Mouse (Mus musculus) small intestine, adult 2 months (tissue): ENCODE results near the gene Fank1. TPM values are rescaled to one million over a fixed set of nuclear protein-coding genes. Genes with fewer than 3 reads are reported as not detected.

Source experiments
- H3K27ac ChIP-seq: fragments of 200-500 bp; 2 replicates; pipeline ENCODE4 v1.5.1; 2012; ENCODE audit warnings: low read depth, low read length, control low read depth, inconsistent platforms; ENCODE audit not compliant: insufficient read depth
- H3K27me3 ChIP-seq: fragments of 200-500 bp; 2 replicates; pipeline ENCODE4 v1.6.1; 2012; ENCODE audit warnings: mild to moderate bottlenecking, moderate library complexity, low read length, inconsistent platforms; ENCODE audit not compliant: control insufficient read depth, insufficient read depth
- H3K36me3 ChIP-seq: fragments of 200-500 bp; 2 replicates; pipeline ENCODE4 v1.6.1; 2012; ENCODE audit warnings: mild to moderate bottlenecking, low read length, control low read depth, inconsistent platforms; ENCODE audit not compliant: control insufficient read depth, insufficient read depth
- H3K4me1 ChIP-seq: fragments of 200-500 bp; 2 replicates; pipeline ENCODE4 v1.6.1; 2012; ENCODE audit warnings: low read length, inconsistent platforms, mixed read lengths; ENCODE audit not compliant: control insufficient read depth, insufficient read depth, insufficient read length
- H3K4me3 ChIP-seq: fragments of 200-500 bp; 2 replicates; pipeline ENCODE4 v1.5.1; 2012; ENCODE audit warnings: low read depth, mild to moderate bottlenecking, control low read depth, inconsistent platforms, low read length, moderate library complexity
- CTCF ChIP-seq: fragments of 200-500 bp; IDR thresholded peaks from 2 replicates; pipeline ENCODE4 v1.5.1; 2012; ENCODE audit warnings: low read depth, mild to moderate bottlenecking, control low read depth, inconsistent platforms, low read length, moderate library complexity, mixed read lengths; ENCODE audit not compliant: insufficient replicate concordance, insufficient read length; ENCODE audit errors: extremely low read depth
- POLR2A ChIP-seq: fragments of 200-500 bp; IDR thresholded peaks from 2 replicates; pipeline ENCODE4 v1.6.1; 2012; ENCODE audit warnings: low read depth, mild to moderate bottlenecking, control low read depth, inconsistent platforms, low read length, moderate library complexity
- WGBS: fragments of 180-500 bp; shearing (Covaris S2); methylation state at CpG from one replicate; pipeline ENCODE4 v1.1.7; 2018; 5-methylcytosine and 5-hydroxymethylcytosine counted together
- polyA plus RNA-seq: library from polyadenylated mRNA; depleted of rRNA; stranded (reverse); fragments of >200 nt; gene quantifications from 2 replicates; pipeline ENCODE4 v1.2.3, GENCODE M21; 2012; rRNA removed

The Fank1 gene
- 0.18 TPM in 1 of 2 replicates, not detected in the other for polyA plus RNA-seq

DNA sequence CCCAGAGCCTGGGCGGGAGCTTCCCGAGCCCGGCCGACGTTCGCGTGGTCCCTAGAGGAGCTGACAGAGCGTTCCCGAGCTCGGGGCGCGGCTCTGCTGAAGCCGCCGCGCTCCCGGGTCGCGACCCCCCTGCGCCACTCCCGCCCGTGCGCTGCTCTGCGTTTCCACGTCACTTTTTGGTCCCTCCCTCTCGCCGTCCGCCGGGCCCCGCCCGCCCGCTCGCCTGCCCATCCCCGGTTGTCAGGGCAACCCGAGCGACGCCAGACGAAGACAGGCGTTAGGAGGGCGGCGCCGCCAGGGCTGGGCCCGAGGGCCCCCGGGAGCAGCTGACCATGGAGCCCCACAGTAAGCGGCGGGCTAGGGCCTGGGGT, at the start of gene Fank1:
Gene Fank1 (plus strand): TSS at position 236 of the 371 bp plus-strand sequence.
- Histone ChIP-seq H3K4me3 (peak within 1 kb of the TSS; percentile 82), H3K27ac (peak within 1 kb of the TSS; percentile 30), H3K27me3 (no peaks in the 10 kb centered on the region), H3K36me3 (no peaks in the 10 kb centered on the region), H3K4me1 (peaks cover 12% of the 10 kb centered on the region)
- TF ChIP-seq CTCF = no peak
- TF ChIP-seq POLR2A = no peak
- under 1% methylated on average over 45 of the region's 45 CpGs for WGBS

DNA sequence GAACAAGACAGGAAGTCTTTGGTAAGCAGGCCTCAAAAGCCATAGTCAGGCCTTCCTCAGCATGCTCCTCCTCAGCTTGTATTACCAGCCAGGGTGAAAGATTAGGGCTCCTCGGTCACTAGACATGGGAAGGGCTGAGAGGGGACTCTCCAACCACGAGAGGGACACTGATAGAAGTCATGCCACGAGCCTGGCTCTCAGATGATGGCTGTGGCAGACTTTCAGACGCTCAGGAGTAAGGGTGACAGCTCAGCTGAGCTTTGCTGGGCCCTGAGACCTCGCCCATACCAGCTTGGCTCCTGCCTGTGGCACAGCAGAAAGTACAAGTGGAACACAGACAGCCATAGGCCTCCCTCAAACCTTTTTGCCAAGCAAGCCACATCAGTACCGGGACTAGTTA, 49.6 kb upstream of the Fank1 start:
- Histone ChIP-seq H3K27ac (no peak overlapping the region), H3K4me3 (no peak overlapping the region), H3K36me3 (peaks cover 35% of the 10 kb centered on the region), H3K4me1 (peaks cover 3% of the 10 kb centered on the region; the same call in 1 of the 2 replicates), H3K27me3 (no peaks in the 10 kb centered on the region)
- no peak for TF ChIP-seq CTCF
- no peak for TF ChIP-seq POLR2A
- WGBS = 77% methylated on average over 6 of the region's 6 CpGs

DNA sequence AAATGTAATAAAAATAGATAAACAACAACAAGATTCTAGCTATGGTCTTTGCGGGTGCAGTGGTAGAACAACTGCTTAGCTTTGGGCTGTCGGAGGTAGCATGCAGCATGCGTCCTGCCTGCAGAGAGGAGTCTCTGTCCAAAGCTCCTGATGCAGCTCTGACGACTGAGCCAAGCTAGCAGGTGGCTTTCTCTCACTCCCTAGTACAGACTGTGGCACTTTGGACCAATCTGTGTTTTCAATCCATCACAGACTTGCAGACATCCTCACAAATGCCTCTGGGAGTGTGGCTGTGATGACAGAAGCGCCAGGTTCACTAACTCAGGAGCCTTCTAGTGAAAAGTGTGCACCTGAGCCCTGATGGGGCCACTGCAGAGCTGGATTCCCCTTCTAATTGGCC, 47.3 kb upstream of the Fank1 start:
- no peaks in the 10 kb centered on the region for H3K27me3 ChIP-seq
- H3K36me3 ChIP-seq = peaks cover 28% of the 10 kb centered on the region
- TF ChIP-seq POLR2A (no peak), CTCF (no peak)
- no peak overlapping the region for H3K4me3 ChIP-seq
- 90% methylated on average over 5 of the region's 5 CpGs for WGBS
- peaks cover 3% of the 10 kb centered on the region; the same call in 1 of the 2 replicates for H3K4me1 ChIP-seq
- no peak overlapping the region for H3K27ac ChIP-seq

DNA sequence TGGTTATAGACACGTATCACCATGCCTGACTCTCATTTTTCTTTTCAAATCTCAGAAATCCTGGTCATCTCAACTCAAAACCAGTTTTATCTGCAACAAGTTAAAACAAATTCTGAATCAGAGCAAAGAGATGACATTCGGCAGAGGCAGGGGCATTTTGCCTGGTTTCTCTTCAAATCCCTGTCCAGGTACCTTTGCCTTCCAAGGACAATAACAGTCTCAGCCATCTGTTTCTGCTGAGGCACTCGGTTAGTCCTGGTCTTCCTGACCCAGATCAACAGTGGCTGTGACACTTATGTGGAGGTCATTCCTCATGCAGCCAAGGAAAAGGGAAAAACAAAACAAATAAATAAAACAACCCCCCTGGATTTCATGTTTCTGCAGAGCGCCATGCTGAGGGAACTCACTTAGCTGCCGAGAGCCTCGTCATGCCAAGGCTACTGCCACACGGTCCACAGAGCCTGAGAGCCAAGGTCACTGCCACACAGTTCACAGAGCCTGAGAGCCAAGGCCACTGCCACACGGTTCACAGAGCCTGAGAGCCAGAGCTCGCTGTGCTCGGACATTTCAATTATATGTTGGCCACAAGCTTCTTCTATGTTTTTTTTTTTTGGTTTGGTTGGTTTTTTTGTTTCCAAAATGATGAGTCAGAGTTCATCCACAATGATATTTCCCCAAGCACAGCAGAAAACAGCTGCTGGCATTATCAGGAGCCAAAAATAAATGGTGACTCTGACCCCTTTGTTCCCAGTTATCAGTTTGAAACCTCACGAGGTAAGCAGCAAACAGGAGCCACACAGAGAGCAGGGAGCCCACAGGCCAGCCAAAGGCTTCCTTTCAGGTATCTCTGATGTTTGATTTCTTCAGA, 46.1 kb upstream of the Fank1 start:
- Histone ChIP-seq H3K27ac (no peak overlapping the region), H3K36me3 (peaks cover 23% of the 10 kb centered on the region), H3K4me3 (no peak overlapping the region), H3K4me1 (peaks cover 3% of the 10 kb centered on the region; the same call in 1 of the 2 replicates), H3K27me3 (no peaks in the 10 kb centered on the region)
- WGBS = 72% methylated on average over 11 of the region's 11 CpGs
- TF ChIP-seq POLR2A = no peak
- TF ChIP-seq CTCF = no peak

DNA sequence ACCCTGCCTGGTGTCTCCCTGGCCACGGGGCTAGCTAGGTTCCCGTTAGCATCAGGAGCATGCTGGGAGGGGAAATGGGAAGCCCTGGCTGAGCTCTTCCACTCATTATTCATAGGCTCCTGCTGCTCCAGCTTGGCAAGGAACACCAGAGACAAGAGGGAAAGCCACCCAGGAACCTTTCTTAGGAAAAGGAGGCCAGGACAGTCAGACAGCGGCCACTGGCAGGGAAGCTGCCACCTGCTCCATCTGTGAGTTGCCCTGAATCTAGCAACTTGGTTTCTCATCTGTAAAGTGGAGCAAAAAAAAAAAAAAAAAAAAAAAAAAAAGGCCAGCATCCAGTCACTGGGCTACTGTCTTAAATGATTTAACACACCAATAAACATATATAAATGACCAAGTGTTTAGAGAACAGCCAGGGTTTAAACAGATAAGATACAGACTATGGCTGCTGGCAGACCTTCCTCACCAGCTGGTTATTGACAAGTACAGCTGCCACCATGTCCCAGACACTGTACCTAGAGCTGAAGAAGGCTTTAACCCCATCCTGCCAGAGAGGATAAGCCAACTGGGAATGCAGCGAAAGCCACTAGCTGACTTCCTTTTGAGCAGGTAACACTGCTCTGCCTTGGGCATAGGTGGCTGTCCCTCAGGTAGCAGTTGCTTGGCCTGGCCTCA, 44.6 kb upstream of the Fank1 start:
- no peaks in the 10 kb centered on the region for H3K4me1 ChIP-seq
- 56% methylated on average over 4 of the region's 4 CpGs for WGBS
- H3K27ac ChIP-seq = no peak overlapping the region
- no peaks in the 10 kb centered on the region for H3K27me3 ChIP-seq
- H3K36me3 ChIP-seq = peaks cover 26% of the 10 kb centered on the region
- TF ChIP-seq POLR2A (no peak), CTCF (no peak)
- no peak overlapping the region for H3K4me3 ChIP-seq

DNA sequence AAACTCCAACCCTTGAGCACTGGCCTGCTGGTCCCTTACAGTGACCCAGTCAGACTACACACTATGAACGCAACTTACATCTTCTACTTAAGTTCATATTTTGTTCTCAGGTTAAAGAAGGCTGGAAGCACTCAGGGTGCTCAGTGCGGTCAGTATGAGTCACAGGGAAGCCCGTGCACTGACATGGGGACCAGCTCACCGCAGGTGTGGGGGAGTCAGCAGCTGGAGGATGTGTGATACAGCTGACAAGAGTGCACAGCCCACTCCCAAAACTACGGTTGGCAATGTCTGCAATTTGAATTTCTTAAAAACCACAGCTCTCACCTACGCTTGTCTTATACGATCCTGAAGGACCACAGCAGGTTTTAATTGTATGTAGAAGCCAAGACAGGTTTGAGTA, 36.1 kb upstream of the Fank1 start:
- Histone ChIP-seq H3K36me3 (peaks cover 28% of the 10 kb centered on the region), H3K27me3 (no peaks in the 10 kb centered on the region), H3K4me1 (no peaks in the 10 kb centered on the region), H3K27ac (no peak overlapping the region), H3K4me3 (no peak overlapping the region)
- no peak for TF ChIP-seq CTCF
- TF ChIP-seq POLR2A = no peak
- WGBS = 91% methylated on average over 7 of the region's 7 CpGs
